Mouse (Mus musculus): Measurements from ENCODE around the gene Pbx4. TPM values are rescaled to one million over a fixed set of nuclear protein-coding genes. Genes with fewer than 3 reads are reported as not detected.
A peak's percentile ranks its signal among the peaks of the same experiment; 100 is the strongest.

The Pbx4 gene
- total RNA-seq, 2 experiments from 2014 or later, result 13.3 to 13.6 TPM

- peak in 1 of 2 experiments; percentile 35 for DNase-seq (ENCODE audit: extremely low spot score in 1 of 2, low spot score in 1 of 2)
These were observed 24.0 kb upstream of the Pbx4 start, which contains the start of gene Gmip for GRCm38 (mm10) chr8:69808094-69808863. Gmip (plus strand) TSS chr8:69808679.

DNA sequence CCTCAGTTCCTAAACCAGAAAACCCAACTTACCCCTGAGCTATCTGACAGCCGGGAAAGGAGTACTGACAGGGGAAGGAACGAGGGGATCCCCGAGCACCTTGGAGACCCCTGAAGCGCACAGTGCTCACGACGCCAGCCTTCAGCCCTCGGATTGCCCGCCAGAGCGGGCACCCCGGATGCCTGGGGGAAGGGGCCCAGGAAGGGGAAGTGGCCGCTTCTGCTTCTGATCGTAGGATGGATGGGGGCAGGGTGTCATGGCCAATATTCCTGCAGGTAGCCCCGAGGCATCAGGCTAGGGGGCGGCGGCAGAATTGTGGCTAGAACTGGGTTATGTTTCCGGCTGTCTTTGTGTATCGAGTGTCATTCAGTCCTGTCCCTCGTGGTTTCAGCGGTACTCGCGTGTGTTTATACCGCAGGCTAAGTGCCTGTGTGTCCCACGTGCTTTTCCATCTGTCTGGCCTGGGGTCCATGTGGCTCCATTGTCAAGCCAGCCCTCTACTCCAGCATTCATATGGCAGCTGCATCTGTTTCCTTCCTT is 23.4 kb upstream of the Pbx4 start:
- DNase-seq (ENCODE audit: extremely low spot score in 1 of 2, low spot score in 1 of 2), result no peak

GRCm38 (mm10) chr8:69809820-69810219 is 22.5 kb upstream of the Pbx4 start:
- no peak for DNase-seq (ENCODE audit: extremely low spot score in 1 of 2, low spot score in 1 of 2)

DNA sequence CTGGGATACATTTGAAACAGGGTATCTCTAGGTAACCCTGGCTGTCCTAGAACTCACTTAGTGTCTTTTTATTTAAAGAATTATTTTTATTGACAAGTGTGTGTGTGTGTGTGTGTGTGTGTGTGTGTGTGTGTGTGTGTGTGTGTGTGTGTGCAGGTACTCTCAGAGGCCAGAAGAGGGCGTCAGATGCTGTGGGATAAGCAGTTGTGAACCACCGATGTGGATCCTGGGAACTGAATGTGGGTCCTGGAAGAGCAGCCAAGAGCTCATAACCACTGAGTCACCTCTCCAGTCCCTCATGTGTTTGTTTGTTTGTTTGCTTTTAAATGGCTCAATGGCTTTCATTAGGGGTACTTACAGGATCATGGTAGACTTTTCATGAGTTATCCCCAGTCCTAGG is 17.4 kb upstream of the Pbx4 start:
- no peak for DNase-seq (ENCODE audit: extremely low spot score in 1 of 2, low spot score in 1 of 2)

- no peak for DNase-seq (ENCODE audit: extremely low spot score in 1 of 2, low spot score in 1 of 2)
These were observed 16.9 kb upstream of the Pbx4 start for GRCm38 (mm10) chr8:69815396-69815795.

- DNase-seq (ENCODE audit: extremely low spot score in 1 of 2, low spot score in 1 of 2), result no peak
These were observed 11.8 kb upstream of the Pbx4 start for GRCm38 (mm10) chr8:69820466-69820865.

DNA sequence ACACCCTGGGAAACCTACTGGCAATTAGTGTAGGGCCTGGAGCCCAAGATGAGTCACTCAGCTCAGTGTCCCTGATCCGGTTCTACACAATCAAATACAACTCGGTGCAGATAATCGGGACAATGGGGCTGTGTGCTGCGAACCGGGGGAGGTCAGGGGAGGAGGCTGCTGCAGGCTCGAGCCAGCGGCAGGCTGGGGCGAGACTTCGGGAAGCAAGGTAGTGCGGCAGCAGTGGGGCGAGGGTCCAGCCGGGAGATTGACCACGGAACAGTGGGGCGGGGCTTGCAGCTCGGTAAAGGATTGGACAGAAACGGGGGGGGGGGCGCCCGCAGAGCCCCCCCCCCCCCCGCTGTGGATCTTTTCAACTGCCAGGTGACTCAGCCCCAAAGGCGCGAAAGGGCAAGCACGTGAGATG is 10.3 kb upstream of the Pbx4 start:
- DNase-seq (ENCODE audit: extremely low spot score in 1 of 2, low spot score in 1 of 2), result no peak

DNA sequence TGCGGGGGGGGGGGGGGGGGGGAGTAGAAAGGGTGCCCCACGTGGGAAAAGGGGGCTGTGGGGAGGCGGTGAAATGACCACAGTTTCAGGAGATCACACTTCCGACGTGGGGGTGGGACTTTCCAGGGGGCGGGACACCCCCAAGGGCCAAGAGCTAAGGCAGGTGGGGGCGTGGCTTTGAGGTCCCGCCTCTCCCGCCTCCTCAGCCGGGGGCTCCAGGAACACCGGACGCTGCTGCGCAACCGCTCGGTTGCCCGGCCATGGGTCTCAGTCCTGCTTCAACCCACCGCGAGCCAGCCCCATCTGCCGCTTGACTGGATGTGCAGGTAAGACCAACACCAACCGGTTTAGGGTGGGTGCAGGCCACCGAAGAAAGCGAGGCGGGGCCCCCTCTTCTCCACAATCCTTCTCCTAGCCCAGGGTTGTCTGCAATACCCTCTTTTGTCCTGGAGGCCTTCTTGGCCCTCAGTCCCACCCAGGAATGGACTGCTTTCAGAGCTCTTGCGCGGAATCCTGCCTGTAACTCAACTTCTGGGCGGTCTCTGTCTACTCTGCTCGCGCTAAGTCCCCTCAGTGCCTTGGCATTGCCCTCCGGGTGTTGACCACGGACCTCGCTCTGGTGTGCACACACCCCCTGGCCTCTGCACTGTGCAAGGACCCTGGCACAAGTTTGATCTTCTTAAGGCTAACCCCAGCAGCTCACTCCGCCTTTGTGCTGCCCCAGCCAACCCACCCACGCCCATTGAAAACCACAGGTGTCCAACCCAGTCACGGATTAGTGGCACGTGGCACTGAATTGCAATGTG is 9.7 kb upstream of the Pbx4 start, which contains the start of gene Lpar2:
Gene Lpar2 (plus strand): TSS at position 44 of the 806 bp plus-strand sequence.
- no peak for DNase-seq (ENCODE audit: extremely low spot score in 1 of 2, low spot score in 1 of 2)

- no peak for DNase-seq (ENCODE audit: extremely low spot score in 1 of 2, low spot score in 1 of 2)
These were observed 5.9 kb upstream of the Pbx4 start for GRCm38 (mm10) chr8:69826371-69826770.

DNA sequence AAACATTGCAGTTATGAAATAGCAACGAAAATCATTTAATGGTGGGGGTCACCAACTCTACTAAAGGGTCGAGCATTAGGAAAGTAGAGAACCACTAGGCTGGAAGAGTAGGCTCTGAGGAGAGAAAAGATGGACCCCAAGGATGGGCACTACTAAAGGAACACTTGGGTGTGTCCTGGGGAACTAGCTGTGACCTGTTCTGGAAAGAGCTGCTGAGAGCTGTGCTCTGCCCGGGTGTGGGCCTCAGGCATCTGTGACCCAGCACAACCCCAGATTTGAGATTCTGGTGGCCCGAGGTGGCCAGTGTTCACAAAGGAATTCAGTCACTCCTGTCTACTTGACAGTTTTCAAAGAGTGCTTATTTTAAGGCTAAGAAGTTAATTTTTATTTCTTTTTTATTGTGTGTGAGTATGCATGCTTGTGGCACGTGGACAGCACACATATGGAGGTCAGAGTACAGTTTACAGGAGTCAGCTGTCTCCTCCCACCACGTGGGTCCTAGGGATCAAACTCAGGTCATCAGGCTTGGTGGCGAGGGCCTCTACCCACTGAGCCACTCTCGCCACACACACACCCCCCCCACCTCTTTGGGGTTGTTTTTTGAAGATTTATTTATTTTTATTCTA is 4.9 kb downstream of the Pbx4 start:
- no peak for DNase-seq (ENCODE audit: extremely low spot score in 1 of 2, low spot score in 1 of 2)

DNA sequence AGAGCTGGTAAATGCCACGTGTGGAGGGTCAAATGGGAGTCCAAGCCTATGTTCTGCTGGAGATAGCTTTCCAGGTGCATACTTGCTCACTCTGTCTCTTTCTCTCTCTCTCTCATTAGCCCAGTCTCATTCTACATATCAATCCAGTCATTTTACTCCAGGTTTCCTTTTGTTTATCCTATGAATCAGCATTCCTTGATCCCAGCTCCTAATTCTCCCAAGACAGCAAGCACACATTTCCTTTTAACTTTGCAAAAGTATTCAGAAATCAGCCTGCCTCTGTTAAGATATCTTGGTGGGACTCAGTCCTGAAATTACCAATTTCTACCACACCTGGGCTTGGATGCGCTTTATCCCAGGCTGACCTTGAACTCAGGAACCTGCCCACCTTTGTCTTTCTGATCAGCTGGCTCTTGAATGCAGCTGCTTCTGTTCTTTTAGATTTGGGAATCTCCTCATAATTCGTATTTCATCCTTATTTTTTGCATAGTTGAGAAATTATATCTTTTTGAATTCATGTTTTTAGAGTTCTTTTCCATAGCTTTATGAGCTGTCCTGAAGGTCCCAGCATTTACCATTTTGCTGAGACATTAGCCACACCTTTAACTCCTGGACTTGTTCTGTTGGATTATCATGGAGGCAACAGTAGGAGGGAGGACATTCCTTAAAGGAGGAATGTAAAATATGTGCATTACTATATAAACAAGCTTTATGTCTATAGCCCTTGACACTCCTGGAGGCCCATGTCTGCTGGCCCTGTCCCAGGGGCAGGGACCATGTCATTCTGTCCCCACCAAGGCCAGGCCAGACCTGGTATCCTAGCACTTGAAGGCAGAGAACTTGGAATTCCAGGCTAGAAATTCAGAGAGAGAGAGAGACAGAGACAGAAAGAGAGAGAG is 15.1 kb downstream of the Pbx4 start:
- no peak for DNase-seq (ENCODE audit: extremely low spot score in 1 of 2, low spot score in 1 of 2)

DNA sequence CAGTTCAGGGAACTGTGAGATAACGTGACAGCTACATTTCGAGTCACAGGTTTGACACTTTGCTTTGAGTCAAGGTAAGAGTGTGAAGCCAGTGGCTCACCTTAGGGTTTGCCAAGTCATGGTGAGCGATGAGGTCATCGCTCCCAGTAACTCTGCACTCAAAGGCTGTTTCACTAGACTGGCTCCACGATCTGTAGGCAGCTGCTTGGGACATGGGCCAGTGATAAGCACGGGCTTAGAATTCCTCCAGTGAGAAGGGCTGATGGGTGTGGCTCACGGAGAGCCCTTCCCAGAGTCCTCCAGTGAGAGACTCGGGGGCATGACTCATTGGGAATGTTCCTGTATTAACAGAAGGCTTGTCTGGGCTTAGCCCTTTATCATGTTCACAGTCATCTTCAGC is 16.7 kb downstream of the Pbx4 start:
- DNase-seq (ENCODE audit: extremely low spot score in 1 of 2, low spot score in 1 of 2), result no peak

GRCm38 (mm10) chr8:69849899-69850298 is 17.6 kb downstream of the Pbx4 start:
- DNase-seq (ENCODE audit: extremely low spot score in 1 of 2, low spot score in 1 of 2), result no peak

- DNase-seq (ENCODE audit: extremely low spot score in 1 of 2, low spot score in 1 of 2), result no peak
These were observed 18.7 kb downstream of the Pbx4 start for GRCm38 (mm10) chr8:69850926-69851506.

- no peak for DNase-seq (ENCODE audit: extremely low spot score in 1 of 2, low spot score in 1 of 2)
These were observed 21.6 kb downstream of the Pbx4 start for GRCm38 (mm10) chr8:69853869-69854268.

DNA sequence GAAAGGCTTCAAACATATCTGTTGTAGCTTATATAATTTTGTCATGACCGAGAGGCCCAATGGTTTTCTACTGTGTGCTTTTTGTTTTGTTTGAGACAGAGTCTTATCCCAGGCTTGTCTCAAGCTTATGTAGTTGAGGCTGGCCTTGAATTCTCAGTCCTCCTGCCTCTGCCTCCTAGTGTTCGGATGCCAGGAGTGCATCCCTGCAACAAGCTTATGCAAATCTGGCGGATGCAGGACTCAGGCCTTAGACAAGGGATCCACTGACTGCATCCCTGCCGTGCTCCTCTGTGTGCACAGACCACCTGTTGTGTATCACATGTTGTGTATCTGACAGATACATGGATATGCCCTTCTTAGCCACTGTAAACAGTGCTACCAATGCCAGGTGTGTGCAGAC is 28.5 kb downstream of the Pbx4 start:
- DNase-seq (ENCODE audit: extremely low spot score in 1 of 2, low spot score in 1 of 2), result no peak

DNA sequence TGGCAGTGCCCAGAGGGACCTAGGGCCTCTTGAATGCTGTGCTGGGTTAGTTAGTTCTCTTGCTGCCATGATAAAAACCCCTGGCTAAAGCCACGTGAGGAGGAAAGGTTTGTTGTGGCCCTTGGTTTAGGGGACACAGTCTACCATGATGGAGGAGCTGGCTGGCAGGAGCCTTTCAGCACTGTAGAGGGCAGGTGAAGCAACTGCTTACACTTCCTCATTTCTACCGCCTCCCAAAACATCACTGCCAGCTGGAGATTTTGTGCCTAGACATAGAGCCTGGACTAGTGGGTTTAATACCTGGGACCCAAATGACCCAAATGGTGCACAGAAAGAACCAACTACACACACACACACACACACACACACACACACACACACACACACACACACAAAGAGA is 29.0 kb downstream of the Pbx4 start:
- no peak for DNase-seq (ENCODE audit: extremely low spot score in 1 of 2, low spot score in 1 of 2)

- no peak for DNase-seq (ENCODE audit: extremely low spot score in 1 of 2, low spot score in 1 of 2)
These were observed 31.2 kb downstream of the Pbx4 start for GRCm38 (mm10) chr8:69863387-69864020.

- no peak for DNase-seq (ENCODE audit: extremely low spot score in 1 of 2, low spot score in 1 of 2)
These were observed 31.9 kb downstream of the Pbx4 start for GRCm38 (mm10) chr8:69864180-69864579.
